In the genomic region with DNA sequence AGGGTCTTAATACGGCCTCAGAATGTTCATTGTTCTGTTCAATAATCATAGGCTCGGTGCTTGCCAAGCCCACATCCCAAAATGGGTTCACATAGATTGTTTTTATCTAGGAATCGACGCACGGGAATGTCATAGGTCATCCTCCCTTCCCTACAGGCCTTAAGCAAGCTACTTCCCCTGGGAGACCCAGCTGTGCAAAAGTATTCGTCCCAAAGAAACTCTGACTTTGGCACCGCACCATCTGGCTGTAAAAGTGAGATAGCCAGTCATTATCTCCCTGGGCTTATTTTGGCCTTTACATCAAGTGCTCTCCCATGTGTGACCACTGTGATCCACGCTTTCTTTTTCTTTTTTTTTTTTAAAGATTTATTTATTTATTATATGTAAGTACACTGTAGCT, we compare ENCODE assay signal across 20 mouse cellular contexts. TPM values are rescaled to one million over a fixed set of nuclear protein-coding genes. Genes with fewer than 3 reads are reported as not detected.
DNase-seq lines count a peak whose midpoint lies in the region; ATAC-seq and TF ChIP-seq lines count a peak whose summit lies in the region.
"Had no signal": no experiment of that assay in that cellular context is flagged by ENCODE, and none has a peak within 500 bp of the region (broad histone marks: within the 10 kb centered on the region; RNA-seq: fewer than 3 reads in every experiment).

No protein-coding gene starts in this region.

- no peaks in the 10 kb centered on the region for H3K9me3 ChIP-seq in forebrain, embryonic 15.5 days
- no peaks in the 10 kb centered on the region for H3K9me3 ChIP-seq in forebrain, embryonic 16.5 days (ENCODE audit: control insufficient read depth, low read length)
- no peaks in the 10 kb centered on the region for H3K9me3 ChIP-seq in heart, embryonic 12.5 days (replicated peaks)
- no peaks in the 10 kb centered on the region for H3K9me3 ChIP-seq in ES-Bruce4 (replicated peaks; ENCODE audit: control insufficient read depth, insufficient read depth, low read length, poor library complexity, severe bottlenecking)
- H3K9me3 ChIP-seq: embryonic facial prominence, embryonic 15.5 days; forebrain, embryonic 10.5 days; hindbrain, embryonic 13.5 days had no signal

- 0 out of 2 replicates have a peak overlapping the region, but pooled peaks have one; percentile 1 for H3K27ac ChIP-seq in forebrain, embryonic 15.5 days (replicated peaks)
- no peak overlapping the region for H3K27ac ChIP-seq in forebrain, embryonic 16.5 days (ENCODE audit: low read length)
- no peak overlapping the region for H3K27ac ChIP-seq in heart, adult 2 months
- H3K27ac ChIP-seq in heart, embryonic 12.5 days (ENCODE audit: poor library complexity, severe bottlenecking) = no peak overlapping the region
- peak overlapping the region; percentile 21; the same call in 1 of the 2 replicates for H3K27ac ChIP-seq in ES-Bruce4 (ENCODE audit: insufficient read depth, low read length)
- H3K27ac ChIP-seq: embryonic facial prominence, embryonic 15.5 days; hindbrain, embryonic 13.5 days; hindbrain, postnatal 0 days; kidney, postnatal 0 days had no signal

- H3K4me1 ChIP-seq in forebrain, embryonic 15.5 days = peaks cover 65% of the 10 kb centered on the region
- H3K4me1 ChIP-seq in forebrain, embryonic 16.5 days (replicated peaks; ENCODE audit: control insufficient read depth, insufficient read depth, low read length) = peaks cover 43% of the 10 kb centered on the region
- peaks cover 18% of the 10 kb centered on the region for H3K4me1 ChIP-seq in heart, adult 2 months (ENCODE audit: control insufficient read depth, insufficient read depth, low read length)
- H3K4me1 ChIP-seq in heart, embryonic 12.5 days (replicated peaks) = peaks cover 21% of the 10 kb centered on the region
- peaks cover 7% of the 10 kb centered on the region for H3K4me1 ChIP-seq in ES-Bruce4 (ENCODE audit: control insufficient read depth, insufficient read depth, low read length)

- no peaks in the 10 kb centered on the region for H3K27me3 ChIP-seq in forebrain, embryonic 15.5 days
- H3K27me3 ChIP-seq in forebrain, embryonic 16.5 days (replicated peaks; ENCODE audit: control insufficient read depth, insufficient read depth, low read length) = no peaks in the 10 kb centered on the region
- no peaks in the 10 kb centered on the region for H3K27me3 ChIP-seq in heart, adult 2 months (ENCODE audit: control insufficient read depth, insufficient read depth, low read length)
- H3K27me3 ChIP-seq in heart, embryonic 12.5 days (replicated peaks) = no peaks in the 10 kb centered on the region
- H3K27me3 ChIP-seq in ES-Bruce4 (ENCODE audit: control insufficient read depth, insufficient read depth, low read length, poor library complexity, severe bottlenecking) = no peaks in the 10 kb centered on the region
- H3K27me3 ChIP-seq: embryonic facial prominence, embryonic 15.5 days; hindbrain, embryonic 13.5 days had no signal

- no peaks in the 10 kb centered on the region for H3K36me3 ChIP-seq in forebrain, embryonic 15.5 days
- H3K36me3 ChIP-seq in forebrain, embryonic 16.5 days (ENCODE audit: control insufficient read depth, insufficient read depth) = no peaks in the 10 kb centered on the region
- peaks cover 33% of the 10 kb centered on the region for H3K36me3 ChIP-seq in heart, adult 2 months (ENCODE audit: control insufficient read depth, insufficient read depth, low read length)
- peaks cover 14% of the 10 kb centered on the region for H3K36me3 ChIP-seq in heart, embryonic 12.5 days
- peaks cover 5% of the 10 kb centered on the region for H3K36me3 ChIP-seq in ES-Bruce4 (ENCODE audit: control insufficient read depth, insufficient read depth, low read length, poor library complexity, severe bottlenecking)
- H3K36me3 ChIP-seq: G1E had no signal

- no peak for TF ChIP-seq EP300 in heart, adult 2 months (IDR thresholded peaks at IDR 0.05; ENCODE audit: insufficient read depth, low read depth, low read length)
- no peak for TF ChIP-seq EP300 in ES-Bruce4 (IDR thresholded peaks at IDR 0.05; ENCODE audit: insufficient read depth, low read depth, low read length)

- 0 out of 2 replicates have a peak, but pooled peaks have one; percentile 11 for TF ChIP-seq CTCF in heart, adult 2 months (IDR thresholded peaks at IDR 0.05)
- no peak for TF ChIP-seq CTCF in ES-Bruce4 (IDR thresholded peaks at IDR 0.05; ENCODE audit: low read depth, low read length)

- intact Hi-C loops in heart, adult 2 months (cut with DNase I) = no loop called here

- H3K79me2 ChIP-seq in heart, adult 2 months (replicated peaks; ENCODE audit: control insufficient read depth, insufficient read depth, low read length) = peaks cover 4% of the 10 kb centered on the region

- peak in 1 of 2 experiments; percentile 41 for DNase-seq in heart, adult 2 months
- DNase-seq in adipocyte (ENCODE audit: low spot score) = peak; percentile 80
- DNase-seq in spleen, adult 12 weeks (ENCODE audit: low spot score) = no peak
- DNase-seq: cerebellum, adult 8-10 months; embryo, embryonic 11 days; kidney, adult 11 months; kidney, adult 9 months had no signal

- no peak overlapping the region for H3K9ac ChIP-seq in forebrain, embryonic 15.5 days (replicated peaks)
- H3K9ac ChIP-seq in forebrain, embryonic 16.5 days (replicated peaks; ENCODE audit: low read depth, low read length) = no peak overlapping the region
- no peak overlapping the region for H3K9ac ChIP-seq in heart, adult 2 months (ENCODE audit: low read depth, low read length)
- H3K9ac ChIP-seq in heart, embryonic 12.5 days = no peak overlapping the region
- no peak overlapping the region for H3K9ac ChIP-seq in ES-Bruce4 (ENCODE audit: low read depth, poor library complexity, severe bottlenecking)
- H3K9ac ChIP-seq: embryonic facial prominence, embryonic 15.5 days; hindbrain, embryonic 13.5 days had no signal

- no peak overlapping the region for H3K4me3 ChIP-seq in forebrain, embryonic 15.5 days
- H3K4me3 ChIP-seq in forebrain, embryonic 16.5 days (replicated peaks; ENCODE audit: low read length) = no peak overlapping the region
- no peak overlapping the region for H3K4me3 ChIP-seq in heart, adult 2 months
- no peak overlapping the region for H3K4me3 ChIP-seq in heart, embryonic 12.5 days
- no peak overlapping the region for H3K4me3 ChIP-seq in ES-Bruce4 (ENCODE audit: low read depth, low read length)
- H3K4me3 ChIP-seq: embryonic facial prominence, embryonic 15.5 days; erythroblast, embryonic 14.5 days; forebrain, embryonic 10.5 days; hindbrain, embryonic 13.5 days had no signal

- H3K4me2 ChIP-seq in forebrain, embryonic 15.5 days (replicated peaks) = no peak overlapping the region
- no peak overlapping the region for H3K4me2 ChIP-seq in forebrain, embryonic 16.5 days (ENCODE audit: low read length)
- no peak overlapping the region for H3K4me2 ChIP-seq in heart, embryonic 12.5 days
- H3K4me2 ChIP-seq: embryonic facial prominence, embryonic 15.5 days; heart, embryonic 11.5 days; hindbrain, embryonic 13.5 days had no signal

- 73% methylated on average over 8 of the region's 8 CpGs for WGBS in forebrain, embryonic 15.5 days
- 81% methylated on average over 8 of the region's 8 CpGs for WGBS in forebrain, embryonic 16.5 days
- WGBS in heart, adult 2 months = 19% methylated on average over 8 of the region's 8 CpGs
- 58% methylated on average over 8 of the region's 8 CpGs for WGBS in heart, embryonic 12.5 days

- no peak for TF ChIP-seq POLR2A in heart, adult 2 months (IDR thresholded peaks at IDR 0.05; ENCODE audit: insufficient read depth, low read depth, low read length)
- no peak for TF ChIP-seq POLR2A in ES-Bruce4 (IDR thresholded peaks at IDR 0.05; ENCODE audit: insufficient read depth, low read length)

- no peak for ATAC-seq in forebrain, embryonic 15.5 days (replicated peaks)
- no peak for ATAC-seq in forebrain, embryonic 16.5 days
- ATAC-seq in heart, embryonic 12.5 days (ENCODE audit: insufficient number of reproducible peaks, low FRiP score) = no peak
- ATAC-seq: forebrain, embryonic 14.5 days; hindbrain, postnatal 0 days had no signal

RNA-seq across cellular contexts. Expression of gene Plpp3, which starts 42.2 kb away (rescaled TPM):
- 74.4 and 75.6 TPM in 2 replicates for polyA plus RNA-seq in forebrain, embryonic 15.5 days (2015; fragmentation: Nextera tagmentation; extraction: Ambion mirVana)
- polyA plus RNA-seq in forebrain, embryonic 16.5 days (2015; fragmentation: Nextera tagmentation; extraction: Ambion mirVana) = 67.7 and 76.8 TPM in 2 replicates
- 10 to 100 TPM; 64.8 to 74.0 TPM for total RNA-seq in heart, adult 2 months (2021)
- polyA plus RNA-seq in heart, adult 2 months (2012; rRNA removed) = 76.9 and 92.0 TPM in 2 replicates
- 28.6 and 30.3 TPM in 2 replicates for polyA plus RNA-seq in heart, embryonic 12.5 days (2016; fragmentation: Nextera tagmentation; extraction: Ambion mirVana)
- polyA plus RNA-seq in ES-Bruce4 (2011; ENCODE audit: insufficient read depth, insufficient read length, low read depth, missing spikeins) = 16.1 and 17.5 TPM in 2 replicates
- total RNA-seq: G1E had no signal
- polyA plus RNA-seq: G1E had no signal

Comparison
In these comparisons a context has a peak if more than half of its experiments do, and no peak if none do; other contexts are left out.
1. H3K27ac ChIP-seq: peak in forebrain, embryonic 15.5 days (single experiment) and ES-Bruce4 (single experiment); none in forebrain, embryonic 16.5 days (single experiment), heart, adult 2 months (single experiment) and heart, embryonic 12.5 days (single experiment).